Mouse (Mus musculus): ENCODE data around the gene Tmprss13.
A peak's percentile ranks its signal among the peaks of the same experiment; 100 is the strongest.

Gene Tmprss13

DNA sequence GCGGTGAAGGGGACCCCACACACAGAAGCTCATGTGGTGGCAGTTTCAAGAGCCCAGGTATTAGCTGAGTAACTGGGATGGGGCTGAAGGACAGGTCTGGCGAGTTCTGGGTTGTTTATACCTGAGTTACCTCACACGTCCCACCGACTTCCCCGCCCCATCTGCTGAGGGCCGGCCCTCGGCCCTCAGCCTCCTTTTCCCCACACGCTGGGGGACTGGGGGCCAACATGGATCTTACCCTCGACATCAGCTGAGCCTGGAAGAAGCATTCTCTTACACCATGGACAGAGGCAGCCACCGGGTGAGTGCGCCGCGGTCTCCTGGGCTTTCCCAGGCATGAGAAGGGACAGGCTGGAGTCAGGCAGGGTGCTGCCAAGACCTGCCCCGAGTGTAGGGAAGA, at the start of gene Tmprss13:
Gene Tmprss13 (plus strand): TSS at position 246 of the 400 bp plus-strand sequence.
- no peak for DNase-seq (ENCODE audit: low spot score)

DNA sequence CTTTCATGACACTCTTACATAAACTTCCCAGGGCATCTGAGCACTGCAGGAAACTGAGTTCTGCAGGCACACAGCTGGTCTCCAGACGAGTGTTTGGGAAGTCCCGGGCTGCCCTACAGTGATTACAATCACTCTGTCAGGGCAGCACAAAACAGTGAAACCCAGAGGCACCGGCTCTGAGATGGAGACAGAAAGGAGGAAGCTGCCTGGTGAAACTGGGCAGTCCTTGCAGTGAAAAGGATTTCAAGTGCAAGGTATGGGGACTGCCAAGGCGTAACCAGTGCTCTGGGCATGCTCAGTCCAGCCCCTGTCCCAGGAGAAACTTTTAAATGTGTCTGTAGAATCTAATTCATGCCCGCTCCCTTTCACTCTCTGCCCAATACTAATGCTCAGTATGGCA, 46.7 kb upstream of the Tmprss13 start:
- DNase-seq (ENCODE audit: low spot score) = no peak

DNA sequence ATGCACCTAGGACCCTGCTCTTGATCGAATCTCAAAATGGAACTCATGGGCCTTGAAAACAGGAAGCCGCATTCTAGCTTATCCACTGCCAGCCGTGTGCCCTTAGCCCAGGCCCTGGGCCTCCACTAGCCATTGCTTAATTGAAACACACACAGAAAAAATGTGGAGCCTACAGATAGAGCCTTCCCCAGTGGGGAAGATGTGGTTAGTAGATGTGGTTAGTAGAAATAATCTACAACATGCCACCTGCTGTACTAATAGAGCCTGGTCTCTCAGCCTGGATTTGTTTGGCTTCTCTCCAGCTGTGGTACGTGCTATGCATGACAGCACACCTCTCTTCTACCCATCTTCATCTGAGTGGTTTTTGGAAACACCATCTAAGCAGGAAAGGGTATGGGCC, 44.7 kb upstream of the Tmprss13 start:
- no peak for DNase-seq (ENCODE audit: low spot score)

DNA sequence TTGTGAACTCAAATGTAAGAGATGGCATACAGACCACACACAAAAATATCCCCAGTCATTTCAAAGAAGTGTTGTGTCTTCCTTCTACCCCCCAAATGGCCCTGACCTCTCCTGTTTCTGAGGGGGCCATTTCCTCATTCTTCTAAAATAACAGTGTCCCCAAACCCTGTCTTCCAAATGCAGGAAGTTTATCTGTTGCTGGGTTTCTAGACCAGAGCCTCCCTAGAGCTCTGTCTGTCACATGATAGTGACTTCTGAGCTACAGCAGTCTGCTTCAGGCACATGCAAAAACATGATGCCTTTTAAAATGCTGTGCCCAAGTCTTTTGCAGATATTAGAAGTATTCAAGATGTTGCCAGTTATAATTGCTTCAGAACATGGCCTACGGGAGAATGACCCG, 44.3 kb upstream of the Tmprss13 start:
- DNase-seq (ENCODE audit: low spot score) = no peak

DNA sequence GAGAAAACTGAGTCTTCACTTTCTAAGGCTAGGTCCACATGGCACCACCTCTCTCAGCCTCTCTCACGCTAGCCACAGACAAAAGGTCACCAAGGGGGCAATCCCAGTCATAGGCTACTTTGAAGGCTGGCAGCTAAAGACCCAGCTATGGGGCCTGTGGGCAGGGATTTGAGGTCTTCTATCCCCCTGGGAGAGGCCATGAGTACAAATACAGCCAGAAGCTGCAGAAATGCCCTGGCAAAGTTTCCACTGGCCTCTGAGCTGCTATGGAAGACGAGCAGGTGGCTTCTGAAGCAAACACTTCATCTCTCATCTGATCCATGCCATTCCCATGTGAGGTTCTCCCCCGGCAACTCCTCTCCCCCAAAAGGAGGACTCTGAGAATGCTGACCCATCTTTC, 38.8 kb upstream of the Tmprss13 start:
- DNase-seq (ENCODE audit: low spot score) = no peak

DNA sequence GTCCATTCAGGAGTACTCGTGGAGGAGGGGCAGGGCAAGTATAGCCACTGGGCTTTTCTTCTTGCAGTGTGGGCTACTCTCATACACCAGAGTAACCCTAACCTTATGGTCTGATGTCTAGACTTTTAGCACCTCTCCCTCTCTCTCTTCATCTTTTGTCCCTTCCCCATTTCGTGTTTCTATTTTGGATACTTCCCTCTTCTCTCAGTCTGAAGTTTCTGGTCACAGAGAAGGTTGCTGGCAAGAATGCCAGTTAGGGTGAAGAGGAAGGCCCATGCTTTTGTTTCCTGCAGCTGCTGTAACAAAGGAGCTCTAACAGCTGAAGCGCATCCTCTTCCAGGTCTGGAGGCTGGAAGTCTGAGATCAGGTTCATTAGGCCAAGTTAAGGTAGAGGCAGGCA, 38.0 kb upstream of the Tmprss13 start:
- no peak for DNase-seq (ENCODE audit: low spot score)

DNA sequence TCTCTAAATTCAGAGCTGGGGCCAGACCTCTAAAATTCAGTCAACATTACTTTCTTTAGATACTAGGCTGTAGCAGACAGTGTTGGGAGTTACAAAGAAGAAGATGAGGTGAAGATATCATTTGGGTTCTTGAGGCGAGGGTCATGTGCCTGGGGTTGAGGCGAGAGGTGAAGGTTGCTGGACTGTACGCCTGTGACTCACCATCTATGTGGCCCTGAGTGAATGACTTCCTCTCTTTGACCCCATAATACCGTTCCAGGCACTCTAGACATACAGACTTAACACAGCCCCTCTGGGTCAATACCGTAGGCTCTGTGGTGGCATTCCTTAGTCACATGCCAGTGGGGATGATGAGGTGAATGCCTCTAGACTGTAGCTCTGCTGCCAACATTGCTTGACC, 36.4 kb upstream of the Tmprss13 start:
- no peak for DNase-seq (ENCODE audit: low spot score)

DNA sequence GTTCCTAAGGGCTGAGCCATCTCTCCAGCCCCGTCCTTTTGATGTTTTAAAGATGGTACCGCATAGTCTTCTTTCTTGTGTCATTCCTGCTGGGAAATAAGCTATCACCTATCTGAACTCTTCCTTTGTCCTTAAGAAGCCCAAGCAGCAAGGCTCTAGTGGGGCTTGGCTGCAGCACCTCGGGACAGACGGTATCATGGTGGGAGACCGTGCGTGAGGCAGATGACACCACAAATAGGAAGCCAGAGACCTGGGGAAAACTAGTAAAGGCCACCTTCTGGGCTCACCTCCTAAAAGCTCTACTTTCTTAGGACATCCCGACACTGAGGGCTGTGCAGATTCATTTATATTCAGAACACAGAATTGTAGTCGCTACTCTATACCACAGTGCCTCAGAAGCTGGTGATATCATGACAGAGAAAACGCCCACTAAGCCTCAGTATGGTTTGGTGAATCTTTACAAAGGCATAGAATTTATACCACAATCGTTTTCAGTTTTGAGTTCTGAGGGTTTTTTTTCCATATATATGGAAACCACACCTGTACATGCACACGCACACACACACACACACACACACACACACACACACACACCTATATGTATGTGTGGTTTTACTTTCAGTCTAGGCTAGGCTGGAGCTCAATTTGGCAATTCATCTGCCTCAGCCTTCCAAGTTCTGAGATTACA, 27.3 kb upstream of the Tmprss13 start:
- no peak for DNase-seq (ENCODE audit: low spot score)

DNA sequence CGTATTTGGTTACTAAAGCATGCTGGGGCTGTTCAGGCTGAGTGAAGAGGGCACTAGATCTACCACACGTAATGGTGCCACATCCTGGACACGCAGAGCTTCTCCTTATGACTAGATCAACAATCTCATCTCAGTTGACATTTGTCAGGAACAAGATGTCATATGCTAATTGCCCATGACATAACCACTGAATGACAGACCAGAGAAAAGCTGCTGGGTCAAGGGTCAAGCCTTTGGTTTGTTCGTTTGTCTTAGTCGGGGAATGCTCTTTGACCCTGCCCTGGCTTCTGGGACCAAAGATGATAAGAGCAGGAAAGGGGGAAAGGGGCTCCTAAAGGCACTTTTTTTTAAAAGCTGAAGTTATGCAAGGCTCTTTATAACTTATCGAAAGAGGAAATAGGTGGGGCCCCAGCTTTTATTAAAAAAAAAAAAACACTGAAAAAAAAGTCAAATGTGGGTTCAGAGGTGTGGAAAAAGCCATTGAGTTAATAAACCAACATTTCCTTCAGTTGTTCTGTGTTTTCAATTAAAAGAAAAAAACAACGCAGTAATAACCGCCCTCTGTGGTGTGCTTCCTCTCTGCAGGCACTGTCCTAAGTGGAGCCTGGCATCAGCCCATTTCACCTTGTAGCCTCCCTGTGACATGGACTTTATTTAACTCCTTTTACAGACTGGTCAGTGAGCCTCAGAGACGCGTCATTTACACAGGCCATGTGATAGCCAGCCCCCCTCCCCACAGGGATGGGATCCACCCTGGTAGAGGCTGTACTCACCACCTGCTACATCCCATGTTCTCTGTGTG, 24.5 kb upstream of the Tmprss13 start:
- DNase-seq (ENCODE audit: low spot score) = no peak

DNA sequence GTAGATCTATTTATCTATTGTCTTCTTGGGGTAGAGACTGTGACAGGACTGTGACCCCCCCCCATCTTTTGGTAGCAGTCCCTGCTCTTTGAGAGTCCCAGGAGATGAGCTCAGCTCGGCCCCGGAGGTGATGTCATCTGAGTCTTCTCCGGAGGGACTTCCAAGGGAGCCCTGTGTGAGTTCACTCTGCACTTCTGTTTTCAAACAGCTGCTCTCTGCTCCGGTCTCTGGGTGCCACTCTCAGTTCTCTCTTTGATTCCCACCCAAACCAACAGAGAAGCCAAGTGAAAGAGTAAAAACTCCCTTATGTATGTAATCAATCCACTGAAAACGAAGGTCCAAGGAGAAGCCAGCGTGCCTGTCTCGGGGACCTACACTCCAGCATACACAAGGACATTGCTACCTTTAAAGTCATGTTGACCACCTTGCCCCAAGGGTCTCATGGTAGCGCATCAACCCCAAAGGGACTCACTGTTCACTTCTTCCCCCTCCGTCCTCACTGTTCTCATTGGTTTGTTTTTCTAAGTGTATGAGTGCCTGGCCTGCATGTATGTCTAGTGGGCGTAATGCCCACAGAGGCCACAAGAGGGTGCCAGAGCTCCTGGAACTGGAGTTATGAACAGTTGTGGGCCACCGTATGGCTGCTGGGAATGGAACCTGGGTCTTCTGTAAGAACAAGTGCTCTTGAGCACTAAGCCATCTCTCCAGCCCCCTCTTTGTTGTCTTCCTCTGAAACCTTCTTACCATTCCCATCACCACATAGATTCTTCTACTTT, 19.5 kb upstream of the Tmprss13 start:
- no peak for DNase-seq (ENCODE audit: low spot score)

DNA sequence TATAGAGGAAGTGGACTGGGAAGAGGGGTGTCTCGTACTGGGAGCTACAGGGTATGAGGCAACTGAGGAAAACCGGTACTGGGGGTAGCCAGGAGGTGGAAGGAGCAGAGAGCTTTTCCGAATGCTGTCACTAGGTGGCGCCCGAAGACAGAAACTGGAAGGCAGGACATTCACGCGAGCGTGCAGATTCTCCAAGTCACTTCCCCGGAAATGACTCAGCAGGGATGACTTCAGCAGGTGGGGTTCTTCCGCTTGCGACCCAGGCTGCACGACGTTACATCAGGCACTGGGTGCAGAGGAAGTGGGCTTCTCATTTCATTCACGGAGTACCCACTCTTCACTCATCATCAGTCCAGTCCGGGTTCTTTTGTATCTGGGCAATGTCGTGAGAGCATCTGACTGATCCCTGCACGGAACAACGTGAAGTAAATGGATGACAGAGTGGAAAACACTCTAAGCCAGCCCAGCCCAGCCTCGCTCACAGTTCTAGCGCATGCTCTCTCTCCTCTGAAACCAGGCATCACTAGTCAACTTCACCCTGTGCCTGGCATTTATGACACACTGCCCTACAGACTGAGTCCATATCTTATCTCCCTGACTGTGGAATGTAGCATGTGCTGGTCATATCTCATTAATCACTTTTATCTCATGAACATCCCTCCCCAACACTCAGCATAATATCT, 18.3 kb upstream of the Tmprss13 start:
- peak; percentile 98 for DNase-seq (ENCODE audit: low spot score)

DNA sequence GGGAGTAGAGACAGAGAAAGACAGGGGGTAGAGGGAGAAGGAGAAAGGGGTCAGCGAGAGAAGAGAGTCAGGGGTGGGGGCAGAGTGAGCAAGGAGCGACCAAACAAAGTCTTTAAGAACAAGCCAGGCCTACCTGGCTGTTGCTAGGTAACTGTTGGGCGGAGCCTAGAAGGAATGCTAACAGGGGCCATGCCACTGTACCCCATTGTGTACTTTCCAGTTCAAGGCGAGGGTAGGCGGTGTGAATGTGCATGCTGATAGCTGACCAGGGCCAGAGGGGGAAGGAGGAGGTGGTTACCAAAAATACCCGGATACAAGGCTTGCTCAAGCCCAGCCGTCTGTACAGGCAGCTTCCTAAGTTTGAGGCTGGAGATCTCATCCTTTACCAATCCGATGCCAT, 17.1 kb upstream of the Tmprss13 start:
- DNase-seq (ENCODE audit: low spot score) = no peak

DNA sequence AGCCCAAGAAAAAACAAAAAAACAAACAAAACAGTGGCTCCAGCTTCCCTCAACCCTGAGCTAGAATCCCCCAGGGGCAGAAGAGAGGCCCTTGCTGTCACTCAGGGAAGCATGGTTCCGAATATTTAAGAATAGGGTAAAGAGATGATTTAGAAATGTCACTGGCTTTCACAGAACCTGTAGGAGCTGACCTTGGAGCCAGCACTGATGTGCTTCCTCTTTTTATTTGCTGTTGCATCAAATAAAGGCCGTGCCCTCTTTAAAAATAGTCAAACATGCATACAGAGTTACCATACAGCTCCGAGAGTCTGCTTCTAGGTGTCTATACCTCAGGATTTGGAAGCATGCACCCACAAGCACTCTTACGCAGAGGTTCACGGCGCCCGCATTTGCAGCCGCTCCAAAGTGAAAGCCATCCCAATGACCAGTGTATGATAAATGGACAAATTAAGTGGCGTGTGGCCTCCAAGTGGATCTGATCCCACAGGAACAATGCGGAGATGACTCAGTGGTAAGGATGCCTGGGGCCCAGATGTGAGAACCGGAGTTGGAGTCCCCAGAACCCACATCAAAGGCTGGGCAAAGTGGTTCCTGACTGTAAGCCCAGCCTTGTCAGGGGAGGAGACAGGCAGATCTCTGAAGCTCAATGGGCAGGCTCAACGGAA, 12.0 kb upstream of the Tmprss13 start:
- no peak for DNase-seq (ENCODE audit: low spot score)

DNA sequence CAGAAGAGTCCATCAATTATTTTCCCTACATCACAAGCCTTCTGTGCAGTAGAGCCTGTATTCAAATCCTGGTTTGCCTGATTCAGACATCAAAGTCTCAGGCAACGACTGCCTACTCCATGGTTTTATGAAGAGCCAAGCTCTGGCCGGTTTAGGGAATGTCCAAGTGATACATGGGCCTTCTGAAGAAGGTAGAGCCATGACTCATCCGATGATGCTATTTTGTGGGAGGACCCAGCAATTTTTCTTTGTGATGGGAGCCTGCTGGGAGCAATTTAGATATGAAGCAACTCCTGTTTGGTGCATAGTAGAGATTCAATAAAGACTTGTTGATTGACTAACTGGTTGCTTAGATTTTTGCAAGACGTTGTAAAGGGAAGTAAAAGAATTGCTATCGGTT, 10.4 kb upstream of the Tmprss13 start:
- no peak for DNase-seq (ENCODE audit: low spot score)

DNA sequence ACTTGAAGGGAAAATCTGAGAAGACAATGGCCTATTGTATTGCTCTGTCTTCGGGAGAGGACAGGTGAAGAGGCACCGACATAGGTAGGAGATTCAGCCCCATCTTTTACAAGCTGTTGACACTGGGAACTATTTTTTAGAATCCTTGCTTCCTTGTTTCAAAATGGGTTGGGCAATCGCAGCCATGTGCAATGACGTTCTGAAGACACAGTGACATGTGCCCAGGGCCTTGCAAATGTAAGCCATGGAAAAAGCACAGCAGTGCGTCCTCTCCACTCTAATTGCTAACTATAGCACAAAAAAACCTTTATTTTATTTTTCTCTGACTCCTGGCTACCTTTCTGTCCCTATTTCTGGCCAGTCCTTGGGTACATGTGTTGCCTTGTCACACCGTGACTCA, 7.0 kb upstream of the Tmprss13 start:
- no peak for DNase-seq (ENCODE audit: low spot score)

DNA sequence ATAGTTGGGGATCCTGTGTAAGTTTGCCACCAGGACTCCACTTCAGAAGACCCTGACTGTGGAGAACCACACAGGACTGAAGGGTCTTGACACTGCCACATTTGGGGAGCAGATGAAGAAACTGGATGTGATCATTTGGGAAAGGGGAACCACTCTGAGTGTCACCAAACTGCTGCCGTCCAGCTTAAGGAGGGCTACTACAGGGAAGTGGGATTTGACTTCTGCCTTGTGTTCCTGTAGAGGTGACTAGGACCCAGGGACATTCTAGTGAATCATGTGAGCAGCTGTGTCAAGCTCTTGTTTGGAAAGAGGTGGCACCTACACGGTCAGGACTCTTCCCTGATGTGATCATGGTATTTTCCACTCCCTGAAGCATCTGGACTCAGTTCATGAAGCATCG, 5.0 kb upstream of the Tmprss13 start:
- no peak for DNase-seq (ENCODE audit: low spot score)

DNA sequence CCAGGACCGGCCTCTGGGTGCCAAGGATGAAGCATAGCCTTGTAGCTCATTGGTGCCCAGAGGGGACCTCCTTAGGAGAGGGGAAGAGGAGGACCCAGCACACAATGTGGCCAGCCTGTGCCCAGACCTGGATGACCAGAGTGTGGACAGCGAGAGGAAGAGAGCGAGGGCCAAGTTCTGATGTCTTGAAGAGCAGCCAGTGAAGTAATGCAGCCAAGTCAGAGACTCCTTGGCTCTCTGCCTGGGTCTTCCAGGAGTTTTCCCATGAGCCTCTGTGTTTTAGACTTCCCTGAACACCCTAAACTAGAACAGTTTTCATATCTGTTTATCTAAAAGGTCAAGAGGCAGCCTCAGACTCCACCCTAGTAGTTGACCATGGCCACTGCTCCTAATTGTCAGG, 1.3 kb upstream of the Tmprss13 start:
- no peak for DNase-seq (ENCODE audit: low spot score)

DNA sequence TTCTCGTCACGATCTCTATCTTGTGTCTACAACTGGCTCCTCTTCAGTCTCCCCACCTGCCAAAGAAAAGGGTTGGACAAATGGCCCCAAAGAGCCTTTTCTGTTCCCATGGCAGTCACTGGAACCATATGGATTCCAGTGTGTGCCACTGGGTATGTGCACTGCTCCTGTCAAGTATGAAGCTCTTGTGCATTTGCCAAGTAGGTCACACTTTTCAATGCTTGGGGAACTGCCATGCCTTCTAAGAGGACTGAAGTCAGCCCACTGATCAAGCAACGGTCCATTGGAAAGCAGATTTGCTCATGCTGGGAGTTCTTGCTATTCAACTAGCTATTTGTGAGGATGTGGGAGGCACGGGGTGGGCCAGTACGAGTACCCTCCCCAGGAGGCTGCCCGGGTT, 2.6 kb downstream of the Tmprss13 start:
- DNase-seq (ENCODE audit: low spot score) = no peak

DNA sequence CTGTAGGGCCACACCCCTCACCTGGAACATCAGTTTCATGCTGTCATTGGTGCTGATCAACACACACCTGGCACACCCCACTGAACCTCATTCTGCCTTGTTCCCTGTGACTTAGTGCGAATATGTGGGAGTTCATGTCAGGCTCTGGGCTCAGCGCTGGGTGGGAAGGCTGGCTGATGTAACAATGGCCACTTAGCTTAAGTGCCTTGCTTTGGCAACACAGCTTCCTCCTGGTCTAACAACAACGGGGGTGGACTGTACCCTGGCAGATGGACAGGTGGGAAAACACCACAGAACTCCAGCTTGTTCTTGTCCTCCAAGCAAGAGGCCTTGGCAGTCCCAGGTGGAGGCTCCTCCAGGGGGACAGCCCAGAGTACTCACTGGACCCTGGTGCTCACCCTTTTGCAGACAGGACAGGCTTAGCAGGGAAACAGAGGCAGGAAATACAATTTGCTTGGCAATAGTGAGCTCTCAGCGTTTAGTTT, 3.1 kb downstream of the Tmprss13 start:
- DNase-seq (ENCODE audit: low spot score) = no peak

DNA sequence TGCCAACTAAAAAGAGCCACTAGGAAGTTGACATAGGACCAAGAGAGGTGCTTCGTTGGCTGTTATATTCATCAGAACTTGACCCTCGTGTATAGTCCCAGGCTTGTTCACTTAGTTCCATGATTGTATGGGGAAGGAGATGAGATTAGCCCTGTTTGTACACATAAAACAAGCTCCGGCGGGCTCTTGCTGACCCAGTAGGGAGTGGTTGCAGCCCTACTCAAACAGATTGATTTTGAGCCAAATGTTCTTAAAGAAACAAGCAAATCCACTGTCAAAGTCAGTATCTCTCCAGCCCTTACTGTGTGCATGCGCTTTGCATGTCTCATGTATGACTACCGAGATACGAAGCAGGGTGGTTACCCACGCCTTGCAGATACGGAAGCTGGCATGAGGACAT, 7.5 kb downstream of the Tmprss13 start:
- no peak for DNase-seq (ENCODE audit: low spot score)

DNA sequence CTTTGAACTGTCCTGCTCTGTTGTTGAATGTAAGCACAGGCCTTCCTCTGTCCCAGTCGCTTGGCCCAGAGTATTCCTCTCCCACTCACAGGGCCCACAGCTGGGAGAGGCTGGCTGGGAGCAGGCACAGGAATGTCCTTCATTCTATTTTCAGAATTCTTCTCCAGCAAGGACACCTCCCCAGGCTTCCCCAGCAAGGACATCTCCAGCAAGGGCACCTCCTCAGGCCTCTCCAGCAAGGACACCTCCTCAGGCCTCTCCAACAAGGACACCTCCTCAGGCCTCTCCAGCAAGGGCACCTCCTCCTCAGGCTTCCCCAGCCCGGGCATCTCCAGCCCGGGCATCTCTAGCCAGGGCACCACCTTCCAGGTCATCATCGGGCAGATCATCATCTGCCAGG, 9.4 kb downstream of the Tmprss13 start:
- DNase-seq (ENCODE audit: low spot score) = no peak

DNA sequence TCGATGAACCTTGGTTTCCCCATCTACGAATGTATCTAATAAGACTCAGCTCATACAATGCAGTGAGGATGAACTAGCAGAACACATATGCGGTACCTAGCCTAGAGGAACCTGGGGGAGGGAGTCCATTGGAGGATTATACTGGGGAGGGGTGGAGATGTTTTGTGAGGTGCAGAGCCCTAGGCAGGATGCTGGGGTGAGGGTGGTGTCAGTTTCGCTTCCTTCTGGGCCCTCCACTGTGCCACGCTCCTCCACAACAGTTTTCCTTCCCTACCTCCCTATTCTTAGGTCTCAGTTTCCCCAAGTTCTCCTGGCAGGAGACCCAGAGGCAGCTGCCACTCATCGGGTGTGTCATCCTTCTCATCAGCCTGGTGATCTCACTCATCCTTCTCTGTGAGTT, 10.7 kb downstream of the Tmprss13 start:
- no peak for DNase-seq (ENCODE audit: low spot score)

All from layer of hippocampus, adult 9-10 months (tissue).